Mouse (Mus musculus): ENCODE measurements around the gene Agbl4. TPM values are rescaled to one million over a fixed set of nuclear protein-coding genes. Genes with fewer than 3 reads are reported as not detected.

Gene Agbl4
- polyA plus RNA-seq, 1 experiment from 2014 or later: 0.13 TPM

DNA sequence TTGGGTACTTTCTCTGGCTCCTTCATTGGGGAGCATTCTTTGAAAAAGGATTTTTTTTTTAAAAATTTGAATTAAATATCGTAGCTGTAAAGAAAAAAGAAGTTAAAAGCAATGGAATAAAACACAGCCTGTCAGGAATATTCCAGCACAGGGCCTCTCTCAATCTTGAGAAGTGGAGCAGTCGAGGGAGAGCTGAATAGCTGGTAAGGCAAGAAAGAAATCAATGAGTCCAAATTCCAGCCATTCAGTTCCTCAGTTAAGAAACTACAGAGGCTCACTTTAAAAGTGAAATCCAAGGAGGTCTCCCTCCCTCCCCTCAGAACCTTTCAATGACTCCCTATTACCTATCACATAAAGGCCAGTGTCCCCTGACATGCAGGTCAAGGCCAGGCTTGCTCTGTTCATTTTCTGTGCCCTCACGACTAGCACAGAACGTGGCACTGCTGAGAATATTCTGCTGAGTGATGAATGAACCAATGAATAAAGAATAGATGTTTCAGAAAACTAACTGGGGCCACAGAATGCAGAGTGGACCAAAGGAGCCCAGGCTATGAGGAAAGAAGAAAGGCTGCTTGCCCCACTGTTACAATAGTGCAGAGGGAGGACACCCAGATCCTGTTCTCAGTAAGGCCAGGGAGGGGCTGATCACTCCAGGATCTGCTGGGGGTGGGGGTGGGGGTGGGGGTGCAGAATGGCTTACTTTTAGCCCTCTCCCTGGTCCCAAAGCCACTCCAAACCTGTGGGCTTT is 1181.8 kb downstream of the Agbl4 start:
- H3K4me2 ChIP-seq: no peak overlapping the region
- no peaks in the 10 kb centered on the region for H3K9me3 ChIP-seq
- no peak overlapping the region for H3K4me3 ChIP-seq (replicated peaks)
- no peak overlapping the region for H3K27ac ChIP-seq
- 49% methylated on average over 4 of the region's 4 CpGs for WGBS
- no peak overlapping the region for H3K9ac ChIP-seq
- no peaks in the 10 kb centered on the region for H3K4me1 ChIP-seq
- no peaks in the 10 kb centered on the region for H3K27me3 ChIP-seq (replicated peaks)
- ATAC-seq (ENCODE audit: insufficient read depth, low FRiP score, low read depth): no peak
- H3K36me3 ChIP-seq: no peaks in the 10 kb centered on the region

- no peaks in the 10 kb centered on the region for H3K4me1 ChIP-seq
- no peak for ATAC-seq (ENCODE audit: insufficient read depth, low FRiP score, low read depth)
Measured at GRCm38 (mm10) chr4:111579863-111580224, 1182.4 kb downstream of the Agbl4 start.

GRCm38 (mm10) chr4:111580239-111580638 is 1182.8 kb downstream of the Agbl4 start:
- Histone ChIP-seq H3K4me3 (replicated peaks) (no peak overlapping the region), H3K27me3 (replicated peaks) (no peaks in the 10 kb centered on the region), H3K4me1 (no peaks in the 10 kb centered on the region), H3K4me2 (no peak overlapping the region), H3K9me3 (no peaks in the 10 kb centered on the region), H3K9ac (no peak overlapping the region), H3K27ac (no peak overlapping the region), H3K36me3 (no peaks in the 10 kb centered on the region)
- 91% methylated on average over 1 of the region's 1 CpGs for WGBS
- ATAC-seq (ENCODE audit: insufficient read depth, low FRiP score, low read depth): no peak

More at GRCm38 (mm10) chr4:111579863-111580224, 1182.4 kb downstream of the Agbl4 start:
- no peak overlapping the region for H3K27ac ChIP-seq
- 29% methylated on average over 4 of the region's 4 CpGs for WGBS
- no peaks in the 10 kb centered on the region for H3K36me3 ChIP-seq
- H3K4me2 ChIP-seq: no peak overlapping the region
- H3K9ac ChIP-seq: no peak overlapping the region
- no peak overlapping the region for H3K4me3 ChIP-seq (replicated peaks)
- no peaks in the 10 kb centered on the region for H3K27me3 ChIP-seq (replicated peaks)
- H3K9me3 ChIP-seq: no peaks in the 10 kb centered on the region

GRCm38 (mm10) chr4:111583562-111584237 is 1186.2 kb downstream of the Agbl4 start:
- Histone ChIP-seq H3K27ac (no peak overlapping the region), H3K36me3 (no peaks in the 10 kb centered on the region), H3K4me3 (replicated peaks) (no peak overlapping the region), H3K4me2 (no peak overlapping the region), H3K9me3 (no peaks in the 10 kb centered on the region), H3K9ac (no peak overlapping the region), H3K27me3 (replicated peaks) (no peaks in the 10 kb centered on the region), H3K4me1 (no peaks in the 10 kb centered on the region)
- ATAC-seq (ENCODE audit: insufficient read depth, low FRiP score, low read depth): peak; percentile 70; the same call in 1 of the 2 replicates
- 58% methylated on average over 10 of the region's 10 CpGs for WGBS

- Histone ChIP-seq H3K4me1 (no peaks in the 10 kb centered on the region), H3K27ac (no peak overlapping the region), H3K36me3 (no peaks in the 10 kb centered on the region), H3K4me2 (no peak overlapping the region), H3K4me3 (replicated peaks) (no peak overlapping the region), H3K9ac (no peak overlapping the region), H3K27me3 (replicated peaks) (no peaks in the 10 kb centered on the region), H3K9me3 (no peaks in the 10 kb centered on the region)
- WGBS: 61% methylated on average over 7 of the region's 7 CpGs
- ATAC-seq (ENCODE audit: insufficient read depth, low FRiP score, low read depth): no peak; the same call in 1 of the 2 replicates
Measured at GRCm38 (mm10) chr4:111584286-111584685, 1186.8 kb downstream of the Agbl4 start.

GRCm38 (mm10) chr4:111588211-111588610 is 1190.8 kb downstream of the Agbl4 start:
- 85% methylated on average over 1 of the region's 1 CpGs for WGBS
- Histone ChIP-seq H3K27ac (no peak overlapping the region), H3K4me2 (no peak overlapping the region), H3K4me3 (replicated peaks) (no peak overlapping the region), H3K36me3 (no peaks in the 10 kb centered on the region), H3K9ac (no peak overlapping the region), H3K9me3 (no peaks in the 10 kb centered on the region), H3K4me1 (no peaks in the 10 kb centered on the region), H3K27me3 (replicated peaks) (no peaks in the 10 kb centered on the region)
- no peak for ATAC-seq (ENCODE audit: insufficient read depth, low FRiP score, low read depth)

DNA sequence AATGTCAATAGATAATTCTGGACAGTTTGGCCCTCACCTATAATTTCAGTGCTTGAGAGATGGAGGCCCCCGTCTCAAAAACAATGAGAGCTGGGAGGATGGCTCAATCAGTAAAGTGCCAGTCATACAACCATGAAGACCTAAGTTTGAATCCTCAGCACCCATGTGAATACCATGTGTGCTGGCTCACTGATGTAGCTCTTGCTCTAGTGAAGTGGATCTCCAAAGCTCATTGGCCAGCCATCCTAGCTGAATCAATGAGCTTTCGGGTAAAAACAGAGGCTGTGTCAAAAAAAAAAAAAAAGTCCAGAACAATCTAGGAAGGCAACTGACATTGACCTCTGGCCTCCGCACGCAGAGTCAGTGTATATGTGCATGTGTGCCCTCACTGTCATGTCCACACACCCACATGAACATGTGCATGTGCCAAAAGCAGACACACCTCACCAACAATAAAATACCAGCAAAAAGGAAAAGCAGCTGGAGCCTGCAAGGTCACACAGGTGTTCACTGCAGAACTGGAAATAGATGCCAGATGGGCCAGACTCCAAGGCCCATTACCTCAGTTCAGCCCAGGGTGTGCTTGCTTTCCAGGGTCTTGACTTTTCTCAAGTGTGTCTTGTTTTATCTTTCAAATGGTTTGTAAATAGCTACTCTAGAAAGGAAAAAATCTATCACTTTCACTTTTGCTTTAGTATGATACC is 1192.2 kb downstream of the Agbl4 start:
- Histone ChIP-seq H3K27me3 (replicated peaks) (no peaks in the 10 kb centered on the region), H3K36me3 (no peaks in the 10 kb centered on the region), H3K4me1 (no peaks in the 10 kb centered on the region), H3K4me3 (replicated peaks) (no peak overlapping the region), H3K9me3 (no peaks in the 10 kb centered on the region), H3K9ac (no peak overlapping the region), H3K4me2 (no peak overlapping the region), H3K27ac (no peak overlapping the region)
- 79% methylated on average over 4 of the region's 4 CpGs for WGBS
- ATAC-seq (ENCODE audit: insufficient read depth, low FRiP score, low read depth): no peak

- H3K27me3 ChIP-seq (replicated peaks): no peaks in the 10 kb centered on the region
- no peak for ATAC-seq (ENCODE audit: insufficient read depth, low FRiP score, low read depth)
- no peak overlapping the region for H3K9ac ChIP-seq
- no peaks in the 10 kb centered on the region for H3K9me3 ChIP-seq
- no peaks in the 10 kb centered on the region for H3K36me3 ChIP-seq
- H3K4me3 ChIP-seq (replicated peaks): no peak overlapping the region
- H3K4me2 ChIP-seq: no peak overlapping the region
- H3K27ac ChIP-seq: no peak overlapping the region
- 86% methylated on average over 3 of the region's 3 CpGs for WGBS
- H3K4me1 ChIP-seq: no peaks in the 10 kb centered on the region
Measured at GRCm38 (mm10) chr4:111594655-111595295, 1197.3 kb downstream of the Agbl4 start.

DNA sequence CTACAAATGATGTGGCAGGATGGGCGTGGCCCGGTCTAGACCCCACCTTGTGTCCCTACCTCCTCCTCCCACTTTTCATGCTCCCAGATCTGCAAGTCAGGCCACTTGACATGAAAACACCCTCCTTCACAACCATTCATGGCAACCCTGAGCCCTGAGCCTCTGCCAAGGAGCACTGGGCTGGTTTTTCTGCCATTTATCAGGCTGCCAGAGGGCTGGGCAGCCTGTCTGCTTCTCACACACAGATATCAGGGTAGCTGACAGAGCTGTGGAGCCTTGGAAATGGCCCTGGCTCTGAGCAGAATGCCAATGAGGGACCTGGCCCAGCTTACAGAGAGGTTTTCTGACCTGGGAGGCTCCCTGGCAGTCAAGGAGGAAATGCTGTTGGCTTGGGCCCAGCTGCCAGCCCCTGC is 1199.8 kb downstream of the Agbl4 start:
- no peak for ATAC-seq (ENCODE audit: insufficient read depth, low FRiP score, low read depth)
- 84% methylated on average over 2 of the region's 2 CpGs for WGBS
- Histone ChIP-seq H3K27ac (no peak overlapping the region), H3K4me2 (no peak overlapping the region), H3K27me3 (replicated peaks) (no peaks in the 10 kb centered on the region), H3K4me1 (no peaks in the 10 kb centered on the region), H3K9me3 (no peaks in the 10 kb centered on the region), H3K36me3 (no peaks in the 10 kb centered on the region), H3K4me3 (replicated peaks) (no peak overlapping the region), H3K9ac (no peak overlapping the region)

DNA sequence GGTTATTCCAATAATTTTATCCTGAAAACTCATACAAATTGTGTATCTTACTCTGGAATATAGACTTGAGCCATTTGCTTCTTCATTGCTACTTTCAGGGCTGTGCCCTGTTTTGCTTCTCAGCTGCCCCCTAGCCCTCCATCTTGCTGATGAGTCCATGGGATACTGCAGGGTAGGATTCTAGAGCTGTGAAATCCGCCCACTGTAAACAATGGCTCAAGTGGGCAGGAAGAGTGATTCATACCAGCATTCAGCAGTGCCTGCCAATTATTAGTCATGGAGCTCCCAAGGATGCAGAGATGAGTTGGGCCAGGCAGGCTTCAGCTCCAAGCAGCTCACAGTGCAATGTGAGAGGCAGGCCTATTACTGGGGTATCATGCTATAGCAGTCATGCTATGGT is 1200.5 kb downstream of the Agbl4 start:
- H3K4me2 ChIP-seq: no peak overlapping the region
- no peak for ATAC-seq (ENCODE audit: insufficient read depth, low FRiP score, low read depth)
- H3K27ac ChIP-seq: no peak overlapping the region
- no peak overlapping the region for H3K4me3 ChIP-seq (replicated peaks)
- no peak overlapping the region for H3K9ac ChIP-seq
- no peaks in the 10 kb centered on the region for H3K4me1 ChIP-seq
- no peaks in the 10 kb centered on the region for H3K36me3 ChIP-seq
- 32% methylated on average over 1 of the region's 1 CpGs for WGBS
- no peaks in the 10 kb centered on the region for H3K27me3 ChIP-seq (replicated peaks)
- no peaks in the 10 kb centered on the region for H3K9me3 ChIP-seq

DNA sequence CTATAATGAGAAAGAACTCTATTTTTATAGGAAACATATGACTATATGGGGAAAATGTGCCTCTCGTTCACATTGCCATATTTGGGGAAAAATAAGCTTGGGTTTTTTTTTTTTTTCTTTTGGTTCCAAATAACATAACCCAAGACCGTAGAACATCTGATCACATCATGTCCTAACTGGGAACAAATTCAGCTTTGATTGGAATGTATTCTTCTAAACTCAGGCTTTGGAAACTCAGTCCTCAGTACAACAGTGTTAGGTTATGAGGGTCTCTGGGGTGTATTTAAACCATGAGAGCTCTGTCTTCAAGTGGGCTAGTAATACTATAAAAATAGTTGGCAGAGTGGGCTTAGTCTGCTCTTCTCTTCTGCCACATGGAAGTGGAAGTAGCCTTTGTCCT is 1205.7 kb downstream of the Agbl4 start:
- Histone ChIP-seq H3K4me2 (no peak overlapping the region), H3K4me1 (no peaks in the 10 kb centered on the region), H3K4me3 (replicated peaks) (no peak overlapping the region), H3K9ac (no peak overlapping the region), H3K27me3 (replicated peaks) (no peaks in the 10 kb centered on the region), H3K9me3 (no peaks in the 10 kb centered on the region), H3K27ac (no peak overlapping the region), H3K36me3 (no peaks in the 10 kb centered on the region)
- no peak for ATAC-seq (ENCODE audit: insufficient read depth, low FRiP score, low read depth)
- 73% methylated on average over 2 of the region's 2 CpGs for WGBS
